Mouse (Mus musculus) forebrain, embryonic 11.5 days (tissue): ENCODE results near the gene Adck2. TPM values are rescaled to one million over a fixed set of nuclear protein-coding genes. Genes with fewer than 3 reads are reported as not detected.
A peak's percentile ranks its signal among the peaks of the same experiment; 100 is the strongest.

Source experiments
- ATAC-seq: fragments of 200-750 bp; cut with Nextera tagmentation; replicated peaks from 2 replicates; pipeline ENCODE4 v1.8.0; 2017; ENCODE audit warnings: moderate TSS enrichment; ENCODE audit not compliant: low FRiP score
- DNase-seq: peaks from one replicate; pipeline ENCODE4 v3.0.0-alpha.2; 2017; ENCODE audit warnings: low spot score
- H3K27ac ChIP-seq: fragments of 300-500 bp; sonication (generic); 2 replicates; pipeline ENCODE4 v1.5.1; 2014; ENCODE audit warnings: low read depth, low read length
- H3K27me3 ChIP-seq: fragments of 300-500 bp; sonication (generic); 2 replicates; pipeline ENCODE4 v1.6.1; 2014; ENCODE audit warnings: mild to moderate bottlenecking, low read length, mixed read lengths; ENCODE audit not compliant: control insufficient read depth, insufficient read depth
- H3K36me3 ChIP-seq: fragments of 300-500 bp; sonication (generic); 2 replicates; pipeline ENCODE4 v1.6.1; 2014; ENCODE audit warnings: mild to moderate bottlenecking, low read length, moderate library complexity, mixed read lengths; ENCODE audit not compliant: control insufficient read depth, insufficient read depth
- H3K4me1 ChIP-seq: fragments of 300-500 bp; sonication (generic); replicated peaks from 2 replicates; pipeline ENCODE4 v1.6.1; 2014; ENCODE audit warnings: low read length, mixed read lengths; ENCODE audit not compliant: control insufficient read depth, insufficient read depth
- H3K4me2 ChIP-seq: fragments of 300-500 bp; sonication (generic); 2 replicates; pipeline ENCODE4 v1.6.1; 2014; ENCODE audit warnings: low read depth, mild to moderate bottlenecking, low read length, moderate library complexity, mixed read lengths; ENCODE audit not compliant: severe bottlenecking
- H3K4me3 ChIP-seq: fragments of 300-500 bp; sonication (generic); 2 replicates; pipeline ENCODE4 v1.5.1; 2014; ENCODE audit warnings: low read depth, low read length
- H3K9ac ChIP-seq: fragments of 300-500 bp; sonication (generic); 2 replicates; pipeline ENCODE4 v1.6.1; 2014; ENCODE audit warnings: low read length
- H3K9me3 ChIP-seq: fragments of 300-500 bp; sonication (generic); 2 replicates; pipeline ENCODE4 v1.6.1; 2016; ENCODE audit warnings: low read length, mixed read lengths; ENCODE audit not compliant: control insufficient read depth
- WGBS: fragments of 180-500 bp; shearing (Covaris S2); extraction: QIAGEN DNeasy Blood & Tissue Kit; methylation state at CpG from one replicate; pipeline ENCODE4 v1.1.7; 2014; 5-methylcytosine and 5-hydroxymethylcytosine counted together
- polyA plus RNA-seq: library from polyadenylated mRNA; unstranded; fragments of >200 nt; fragmentation: Nextera tagmentation; extraction: Ambion mirVana; gene quantifications from 2 replicates; pipeline ENCODE4 v1.2.1, GENCODE M21; 2014

The Adck2 gene
- polyA plus RNA-seq, 1 experiment from 2014 or later: 26.6 TPM

GRCm38 (mm10) chr6:39570426-39570825, 3.2 kb upstream of the Adck2 start:
- H3K9me3 ChIP-seq: no peaks in the 10 kb centered on the region
- H3K4me2 ChIP-seq: no peak overlapping the region
- H3K27ac ChIP-seq: no peak overlapping the region
- no peak for ATAC-seq
- H3K9ac ChIP-seq: no peak overlapping the region
- no peaks in the 10 kb centered on the region for H3K36me3 ChIP-seq
- WGBS: 86% methylated on average over 3 of the region's 3 CpGs
- no peaks in the 10 kb centered on the region for H3K27me3 ChIP-seq
- no peaks in the 10 kb centered on the region for H3K4me1 ChIP-seq
- DNase-seq: no peak
- H3K4me3 ChIP-seq: no peak overlapping the region

GRCm38 (mm10) chr6:39574555-39574869, 839 bp downstream of the Adck2 start:
- H3K36me3 ChIP-seq: no peaks in the 10 kb centered on the region
- H3K4me2 ChIP-seq: peak overlapping the region; percentile 66
- H3K27ac ChIP-seq: peak overlapping the region; percentile 74; the same call in 1 of the 2 replicates
- H3K27me3 ChIP-seq: no peaks in the 10 kb centered on the region
- peak; percentile 43; the same call in 1 of the 2 replicates for ATAC-seq
- H3K4me3 ChIP-seq: peak overlapping the region; percentile 56
- 26% methylated on average over 10 of the region's 10 CpGs for WGBS
- DNase-seq: no peak
- peak overlapping the region; percentile 61 for H3K9ac ChIP-seq
- no peaks in the 10 kb centered on the region for H3K4me1 ChIP-seq
- no peaks in the 10 kb centered on the region for H3K9me3 ChIP-seq

- DNase-seq (no peak), ATAC-seq (no peak)
- Histone ChIP-seq H3K27ac (no peak overlapping the region), H3K9ac (no peak overlapping the region), H3K4me2 (peak overlapping the region; percentile 66), H3K36me3 (no peaks in the 10 kb centered on the region), H3K4me1 (no peaks in the 10 kb centered on the region), H3K4me3 (peak overlapping the region; percentile 56; the same call in 1 of the 2 replicates), H3K9me3 (no peaks in the 10 kb centered on the region), H3K27me3 (no peaks in the 10 kb centered on the region)
- 74% methylated on average over 7 of the region's 7 CpGs for WGBS
Measured at GRCm38 (mm10) chr6:39574951-39575350, 1.3 kb downstream of the Adck2 start.

DNA sequence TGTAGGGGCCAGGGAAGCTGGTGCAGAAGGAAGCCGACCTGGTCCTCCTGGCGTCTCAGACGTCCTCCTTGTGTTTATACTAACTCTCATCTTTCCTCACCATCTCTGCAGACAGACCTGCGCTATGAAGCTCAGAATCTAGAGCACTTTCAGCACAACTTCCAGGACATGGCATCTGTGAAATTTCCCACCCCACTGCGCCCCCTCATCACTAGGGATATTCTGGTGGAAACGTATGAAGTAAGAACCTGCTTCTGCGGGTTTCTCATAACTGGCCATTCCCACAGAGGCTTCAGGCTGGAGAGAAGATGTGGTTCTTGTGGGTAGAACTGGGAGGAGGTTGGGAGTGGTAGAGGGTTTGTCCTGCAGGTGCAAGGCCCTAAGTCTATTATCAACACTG, 5.9 kb downstream of the Adck2 start:
- Histone ChIP-seq H3K4me1 (no peaks in the 10 kb centered on the region), H3K27ac (no peak overlapping the region), H3K9me3 (no peaks in the 10 kb centered on the region), H3K27me3 (no peaks in the 10 kb centered on the region), H3K9ac (no peak overlapping the region), H3K36me3 (no peaks in the 10 kb centered on the region; the same call in 1 of the 2 replicates), H3K4me3 (no peak overlapping the region), H3K4me2 (no peak overlapping the region)
- ATAC-seq (no peak), DNase-seq (no peak)
- WGBS: 94% methylated on average over 7 of the region's 7 CpGs

DNA sequence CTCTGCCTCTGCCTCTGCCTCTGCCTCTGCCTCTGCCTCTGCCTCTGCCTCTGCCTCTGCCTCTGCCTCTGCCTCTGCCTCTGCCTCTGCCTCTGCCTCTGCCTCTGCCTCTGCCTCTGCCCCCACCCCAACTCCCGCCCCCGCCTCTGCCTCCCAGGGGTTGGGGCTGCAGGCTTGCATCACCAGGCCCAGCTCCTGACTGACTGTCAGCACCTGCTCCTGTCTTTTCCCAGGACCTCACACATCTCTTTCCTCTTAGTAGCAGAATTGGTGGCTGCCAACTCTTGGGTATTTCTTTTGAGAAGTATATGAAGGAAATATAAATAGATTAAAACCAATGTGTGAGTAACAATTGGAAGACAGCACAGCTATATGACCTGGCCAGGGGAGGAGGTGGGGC, 6.9 kb downstream of the Adck2 start:
- Histone ChIP-seq H3K27me3 (no peaks in the 10 kb centered on the region), H3K4me3 (no peak overlapping the region), H3K36me3 (no peaks in the 10 kb centered on the region; the same call in 1 of the 2 replicates), H3K9me3 (no peaks in the 10 kb centered on the region), H3K27ac (no peak overlapping the region), H3K9ac (no peak overlapping the region), H3K4me2 (no peak overlapping the region), H3K4me1 (no peaks in the 10 kb centered on the region)
- ATAC-seq (no peak), DNase-seq (no peak)
- WGBS: 100% methylated on average over 2 of the region's 2 CpGs

DNA sequence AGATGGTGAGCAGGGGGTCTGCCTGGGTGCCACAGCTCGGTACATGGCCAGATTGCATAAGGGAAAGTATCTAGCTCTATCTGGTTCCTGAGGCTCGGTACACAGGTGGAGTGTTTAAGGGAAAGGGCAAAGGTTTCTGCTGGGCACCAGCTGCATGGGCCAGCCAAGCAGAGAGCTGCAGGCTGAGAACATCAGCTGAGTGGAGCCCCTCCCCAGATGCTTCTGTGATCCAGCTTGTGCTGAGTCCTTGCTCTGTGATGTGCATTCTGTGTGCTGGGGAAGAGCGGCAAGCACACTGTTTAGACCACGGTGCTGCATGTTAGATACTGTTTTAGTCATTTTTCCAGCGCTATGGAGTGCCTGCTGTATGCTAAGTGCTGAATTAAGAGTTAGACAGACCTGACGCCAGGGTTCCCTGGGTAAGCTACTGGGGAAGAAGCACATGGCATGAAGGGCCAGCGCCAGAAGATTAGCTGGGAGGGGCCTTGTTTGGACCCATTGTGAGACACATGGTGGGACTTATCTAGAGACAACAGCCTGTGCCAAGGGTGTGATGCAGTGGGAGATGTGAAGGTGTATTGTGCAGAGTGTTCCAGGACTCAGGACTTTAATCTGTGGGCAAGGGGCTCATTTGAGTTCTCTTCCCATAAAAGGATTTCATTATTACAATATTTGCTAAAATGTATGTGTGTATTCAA, 7.6 kb downstream of the Adck2 start:
- H3K27ac ChIP-seq: no peak overlapping the region
- no peaks in the 10 kb centered on the region for H3K9me3 ChIP-seq
- no peaks in the 10 kb centered on the region; the same call in 1 of the 2 replicates for H3K36me3 ChIP-seq
- DNase-seq (no peak), ATAC-seq (0 out of 2 replicates have a peak, but pooled peaks have one; percentile 33)
- H3K4me3 ChIP-seq: no peak overlapping the region
- H3K4me2 ChIP-seq: no peak overlapping the region
- H3K4me1 ChIP-seq: no peaks in the 10 kb centered on the region
- no peak overlapping the region for H3K9ac ChIP-seq
- no peaks in the 10 kb centered on the region for H3K27me3 ChIP-seq
- 87% methylated on average over 7 of the region's 7 CpGs for WGBS

DNA sequence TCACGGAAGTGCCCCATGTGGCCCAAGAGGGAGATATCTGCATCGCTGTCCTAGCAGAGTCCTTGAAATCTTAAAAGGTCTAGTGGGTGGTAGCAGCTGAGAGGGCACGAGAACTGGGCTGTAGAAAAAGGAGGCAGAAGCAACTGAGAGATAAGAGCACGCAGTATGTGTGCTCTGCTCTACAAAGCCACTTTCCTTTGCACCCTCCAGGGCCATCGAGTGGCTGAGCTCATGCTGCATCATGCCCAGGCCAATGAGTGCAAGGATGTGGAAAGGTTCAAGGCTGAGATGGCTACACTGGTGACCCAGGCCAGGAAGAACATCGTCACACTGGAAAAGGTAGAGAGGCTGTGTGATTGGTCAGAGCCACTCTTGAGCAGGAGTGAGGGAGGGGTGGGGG, 11.8 kb downstream of the Adck2 start, which contains the start of gene Gm42420:
TSS of gene Gm42420 (plus strand) at position 237 of the 400 bp plus-strand sequence.
- H3K9ac ChIP-seq: no peak within 1 kb of the TSS
- no peak within 1 kb of the TSS for H3K4me3 ChIP-seq
- ATAC-seq: no peak
- WGBS: 91% methylated on average over 6 of the region's 6 CpGs
- no peaks in the 10 kb centered on the region for H3K9me3 ChIP-seq
- no peak within 1 kb of the TSS for H3K27ac ChIP-seq
- no peak within 1 kb of the TSS for H3K4me2 ChIP-seq
- DNase-seq: no peak
- no peaks in the 10 kb centered on the region; the same call in 1 of the 2 replicates for H3K36me3 ChIP-seq
- no peaks in the 10 kb centered on the region for H3K27me3 ChIP-seq
- no peaks in the 10 kb centered on the region for H3K4me1 ChIP-seq

GRCm38 (mm10) chr6:39591481-39591880, 17.8 kb downstream of the Adck2 start:
- Histone ChIP-seq H3K4me1 (peaks cover 6% of the 10 kb centered on the region; the same call in 1 of the 2 replicates), H3K4me2 (no peak overlapping the region), H3K9ac (no peak overlapping the region), H3K27me3 (no peaks in the 10 kb centered on the region), H3K4me3 (no peak overlapping the region), H3K27ac (no peak overlapping the region), H3K36me3 (no peaks in the 10 kb centered on the region), H3K9me3 (no peaks in the 10 kb centered on the region)
- WGBS: 93% methylated on average over 4 of the region's 4 CpGs
- ATAC-seq: no peak
- DNase-seq: no peak
